Mouse (Mus musculus) kidney, adult 2 months (tissue): ENCODE results near the gene Mea1.

Experiments used
- CTCF ChIP-seq: fragments of 200-500 bp; conservative IDR thresholded peaks from 2 replicates; pipeline ENCODE4 v1.5.1; 2011; ENCODE audit warnings: low read depth, mild to moderate bottlenecking, control low read depth, low read length, moderate library complexity, mixed read lengths; ENCODE audit not compliant: insufficient read depth, insufficient read length
- POLR2A ChIP-seq: fragments of 200-500 bp; IDR thresholded peaks from one replicate; pipeline ENCODE4 v1.6.1; 2011; ENCODE audit warnings: low read depth, low read length, control low read depth

- TF ChIP-seq CTCF (no peak), POLR2A (no peak)
These were observed 12.8 kb downstream of the Mea1 start for GRCm38 (mm10) chr17:46691390-46691789.
